Mouse (Mus musculus) heart, adult 18-20 months (tissue): ENCODE measurements around the gene Tmem248. TPM values are rescaled to one million over a fixed set of nuclear protein-coding genes. Genes with fewer than 3 reads are reported as not detected.

ENCODE experiments used
- DNase-seq, 2 experiments: peaks; one replicate each; pipeline ENCODE4 v3.0.0; 2021 to 2022; ENCODE audit warnings: mixed read lengths in 1 of 2
- long read RNA-seq, 2 experiments: library from polyadenylated mRNA; stranded (forward); transcript quantifications; one replicate each; pipeline ENCODE4 v2.0.0; 2021
- total RNA-seq, 2 experiments: library from RNA; stranded (reverse); gene quantifications; 2 replicates each; pipeline ENCODE4 v1.2.3; 2021

Tmem248 gene
- 10 to 100 TPM; 37.1 to 39.8 TPM for total RNA-seq
- long read RNA-seq, experiment 1, transcript Tmem248-202 (7 exons, 3,570 nt): major isoform, 34 of 38 reads
- long read RNA-seq, experiment 1, partial matches to known transcripts: 1 of 38 reads
- long read RNA-seq, experiment 1, other reads (novel, unspliced or antisense): 3 of 38 reads
- long read RNA-seq, experiment 2, transcript Tmem248-202 (7 exons, 3,570 nt): major isoform, 27 of 30 reads
- long read RNA-seq, experiment 2, partial matches to known transcripts: 1 of 30 reads
- long read RNA-seq, experiment 2, other reads (novel, unspliced or antisense): 2 of 30 reads

DNA sequence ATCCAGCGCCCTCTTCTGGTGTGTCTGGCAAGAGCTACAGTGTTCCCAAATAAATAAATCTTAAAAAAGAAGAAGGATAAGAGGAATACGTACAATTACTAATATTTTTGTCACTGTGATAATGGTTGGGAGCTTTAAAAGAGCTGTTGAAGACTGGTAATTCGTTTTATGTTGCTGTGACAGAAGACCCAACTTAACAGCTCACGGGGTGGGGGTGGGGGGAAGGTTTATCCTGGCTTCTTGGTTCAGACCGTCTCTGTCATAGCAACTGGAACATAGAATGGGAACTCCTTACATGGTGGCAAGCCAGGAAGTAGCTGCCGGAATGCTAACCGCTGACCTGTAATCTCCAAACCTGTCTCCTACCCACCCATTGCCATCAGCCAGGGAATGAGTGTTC, at the start of gene Tmem248:
Gene Tmem248, plus strand, starts transcription at position 301 of the 400 bp plus-strand sequence.
- DNase-seq: no peak

DNA sequence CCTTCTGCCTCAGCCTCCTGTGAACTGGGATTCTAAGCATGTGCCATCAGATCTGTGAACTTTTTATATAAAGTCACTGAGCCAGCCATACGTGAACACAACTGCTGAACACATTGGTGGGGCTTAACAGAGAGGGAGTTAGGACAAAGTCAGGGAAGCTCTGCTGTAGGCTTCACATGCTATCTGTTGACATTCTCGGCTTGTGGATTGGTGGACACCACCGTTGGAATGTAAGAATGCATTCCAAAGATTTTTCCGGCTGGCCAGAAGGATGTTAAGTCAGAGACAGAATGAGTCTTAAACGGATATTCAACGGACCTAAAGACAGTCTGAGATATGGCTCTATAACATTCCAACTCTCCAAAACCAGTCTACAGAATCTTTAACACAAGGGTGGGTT, 47.8 kb upstream of the Tmem248 start:
- DNase-seq: no peak

- DNase-seq: peak in 1 of 2 experiments; percentile 27
Measured at GRCm38 (mm10) chr5:130170666-130171422, 46.0 kb upstream of the Tmem248 start.

DNA sequence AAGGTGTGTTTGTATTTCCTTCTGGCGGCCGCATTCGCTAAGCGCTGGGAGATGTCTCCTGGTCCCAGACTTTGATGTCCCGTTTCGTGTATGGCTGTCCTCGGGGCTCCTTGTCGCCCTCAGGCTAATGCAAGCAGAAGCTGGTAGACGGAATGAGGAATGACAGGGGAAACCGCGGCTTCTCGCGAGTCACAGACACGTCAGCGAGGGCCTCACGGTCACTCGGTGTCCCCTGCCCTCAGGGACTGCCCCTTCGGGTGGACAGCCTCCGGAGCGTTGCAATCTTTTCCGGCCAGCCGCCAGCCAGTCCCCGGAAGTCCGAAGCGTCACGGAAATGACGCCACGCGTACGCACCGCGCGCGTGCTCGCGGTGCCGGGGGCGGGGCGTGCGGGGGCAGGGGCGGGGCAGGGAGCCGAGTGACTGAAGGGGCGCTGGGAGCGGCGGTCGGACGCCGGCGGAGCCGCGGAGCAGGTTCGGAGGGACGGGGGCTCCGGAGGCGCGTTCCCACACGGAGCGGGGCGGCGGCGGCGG, 45.4 kb upstream of the Tmem248 start, which contains the start of gene Rabgef1:
Gene Rabgef1, plus strand, starts transcription at position 376 of the 532 bp plus-strand sequence.
- DNase-seq: peak; percentile 97

- peak; percentile 69 to 71 for DNase-seq
Measured at GRCm38 (mm10) chr5:130171956-130172601, 44.8 kb upstream of the Tmem248 start.

DNA sequence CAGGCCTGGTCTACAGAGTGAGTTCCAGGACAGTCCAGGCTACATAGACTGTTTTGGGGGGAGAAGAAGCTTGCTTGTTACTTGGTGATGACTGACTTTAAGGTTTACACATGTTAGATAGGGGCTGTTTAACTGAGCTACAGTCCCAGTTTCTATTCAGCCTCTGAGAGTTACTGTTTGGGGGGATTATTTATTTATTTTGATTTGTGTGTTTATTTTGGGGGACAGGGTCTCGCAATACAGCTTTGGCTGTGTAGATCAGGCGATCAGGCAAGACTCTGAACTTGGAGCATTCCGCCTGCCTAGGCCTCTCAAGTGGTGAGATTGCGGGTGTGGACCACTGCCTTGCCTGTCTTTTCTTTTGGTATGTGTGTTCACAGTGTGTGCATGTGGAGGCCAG, 43.9 kb upstream of the Tmem248 start:
- no peak for DNase-seq

- DNase-seq: no peak
Measured at GRCm38 (mm10) chr5:130177871-130178270, 39.0 kb upstream of the Tmem248 start.

DNA sequence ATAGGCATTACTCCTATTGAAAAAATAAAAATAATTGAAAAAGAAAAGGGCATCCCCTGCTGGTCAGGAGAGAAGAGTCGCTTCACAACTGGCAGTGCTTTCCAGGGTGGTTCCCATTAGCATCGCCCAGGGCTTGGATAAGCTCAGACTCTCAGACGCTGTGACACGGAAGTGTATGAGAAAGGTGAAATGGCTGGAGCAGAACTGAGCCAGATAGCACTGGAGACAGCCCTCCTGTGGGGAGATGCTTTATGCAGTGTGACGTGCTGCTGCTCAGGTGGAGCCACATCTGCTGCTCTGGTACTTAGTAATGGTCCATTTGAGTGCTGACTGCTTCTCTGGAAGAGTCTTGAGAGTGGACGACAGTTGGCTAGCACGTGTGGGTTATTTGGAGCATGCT, 36.5 kb upstream of the Tmem248 start:
- no peak for DNase-seq

- no peak for DNase-seq
Measured at GRCm38 (mm10) chr5:130181740-130182540, 34.9 kb upstream of the Tmem248 start.

- DNase-seq: no peak
Measured at GRCm38 (mm10) chr5:130182541-130182821, 34.4 kb upstream of the Tmem248 start.

- no peak for DNase-seq
Measured at GRCm38 (mm10) chr5:130184193-130184856, 32.6 kb upstream of the Tmem248 start.

- DNase-seq: no peak
Measured at GRCm38 (mm10) chr5:130185312-130185711, 31.6 kb upstream of the Tmem248 start.

GRCm38 (mm10) chr5:130187383-130187782, 29.5 kb upstream of the Tmem248 start:
- DNase-seq: no peak

GRCm38 (mm10) chr5:130190909-130191308, 26.0 kb upstream of the Tmem248 start:
- DNase-seq: no peak

DNA sequence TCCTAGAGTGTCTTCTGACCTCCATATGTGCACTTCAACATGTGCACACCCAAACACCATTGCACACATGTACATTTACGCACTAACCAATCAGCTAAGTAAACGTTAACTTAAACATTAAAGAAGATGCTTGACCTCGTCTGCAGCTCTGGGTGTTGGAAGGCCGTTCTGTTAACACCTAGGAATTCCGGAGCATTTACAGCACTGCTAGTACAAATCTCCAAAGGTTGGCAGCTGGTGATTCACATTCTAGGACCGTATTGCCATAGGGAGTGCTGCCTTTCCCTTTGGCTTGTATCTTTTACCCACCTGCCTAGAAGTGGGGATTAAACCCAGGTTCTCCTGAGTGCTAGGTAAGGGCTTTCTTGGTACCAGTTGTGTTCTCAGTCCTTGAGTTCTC, 25.0 kb upstream of the Tmem248 start:
- DNase-seq: no peak

- DNase-seq: no peak
Measured at GRCm38 (mm10) chr5:130192356-130192944, 24.4 kb upstream of the Tmem248 start.

- DNase-seq: no peak
Measured at GRCm38 (mm10) chr5:130193760-130194159, 23.1 kb upstream of the Tmem248 start.

DNA sequence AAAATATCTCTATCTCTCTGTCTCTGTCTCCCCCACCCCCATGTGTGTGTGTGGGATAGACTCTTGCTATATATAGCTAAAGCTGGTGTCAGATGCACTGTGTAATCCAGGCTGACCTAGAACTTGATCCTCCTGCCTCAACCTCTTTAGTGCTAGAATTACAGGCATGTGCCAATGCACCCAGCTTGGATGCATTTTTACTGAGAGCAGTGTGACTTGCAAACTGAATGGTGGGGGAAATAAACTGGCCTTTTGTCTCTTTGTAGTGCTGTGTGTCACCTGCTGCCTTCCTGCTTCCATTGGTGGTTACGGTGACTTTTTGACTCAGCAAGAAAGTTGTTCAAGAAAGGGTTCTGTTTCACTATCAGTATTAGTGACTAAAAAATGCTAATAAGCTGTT, 20.6 kb upstream of the Tmem248 start:
- no peak for DNase-seq

DNA sequence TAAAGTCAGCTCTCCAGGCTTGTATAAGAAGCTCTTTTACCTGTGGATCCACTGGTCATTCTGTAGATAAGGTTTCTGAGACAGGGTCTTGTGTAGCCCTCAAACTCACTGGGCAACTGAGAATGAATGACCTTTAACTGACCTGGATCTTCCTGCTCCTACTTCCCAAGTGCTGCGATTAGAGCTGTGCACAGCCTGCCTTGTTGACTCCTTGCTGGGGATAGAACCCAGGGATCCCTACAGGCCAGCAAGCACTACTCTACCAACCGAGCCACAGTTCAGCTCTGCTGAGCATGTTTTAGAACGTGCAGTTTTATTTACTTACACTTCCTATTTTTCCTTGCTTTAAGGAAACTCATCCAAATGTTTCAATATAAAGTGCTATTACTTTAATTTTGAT, 19.4 kb upstream of the Tmem248 start:
- DNase-seq: no peak

DNA sequence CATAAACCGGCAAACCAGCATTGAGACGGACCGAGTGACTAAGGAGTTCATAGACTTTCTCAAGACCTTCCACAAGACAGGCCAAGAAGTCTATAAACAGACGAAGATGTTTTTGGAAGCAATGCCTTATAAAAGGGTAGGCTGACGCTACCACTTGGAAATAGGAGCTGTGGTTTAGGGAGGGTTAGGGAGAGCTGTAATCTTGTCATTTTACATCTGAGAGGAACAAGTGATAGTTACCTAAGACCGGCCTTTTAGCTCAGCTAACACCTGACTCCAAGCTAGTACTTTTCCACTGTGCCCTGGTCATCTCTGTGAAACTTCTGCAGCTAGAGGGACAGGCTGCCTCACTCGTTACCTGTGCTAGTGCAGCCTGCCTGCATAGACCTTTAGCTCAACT, 18.9 kb upstream of the Tmem248 start:
- DNase-seq: no peak
